Mouse (Mus musculus) ovary, postnatal 14 days (tissue): Measurements from ENCODE around the gene Sorcs2.

Source experiments
- DNase-seq: peaks from one replicate; pipeline ENCODE4 v3.0.0; 2022; ENCODE audit warnings: low spot score

Gene Sorcs2

GRCm38 (mm10) chr5:36397837-36398282, at the start of gene Sorcs2:
Gene Sorcs2 (minus strand): TSS chr5:36398139.
- DNase-seq: peak; percentile 78

DNA sequence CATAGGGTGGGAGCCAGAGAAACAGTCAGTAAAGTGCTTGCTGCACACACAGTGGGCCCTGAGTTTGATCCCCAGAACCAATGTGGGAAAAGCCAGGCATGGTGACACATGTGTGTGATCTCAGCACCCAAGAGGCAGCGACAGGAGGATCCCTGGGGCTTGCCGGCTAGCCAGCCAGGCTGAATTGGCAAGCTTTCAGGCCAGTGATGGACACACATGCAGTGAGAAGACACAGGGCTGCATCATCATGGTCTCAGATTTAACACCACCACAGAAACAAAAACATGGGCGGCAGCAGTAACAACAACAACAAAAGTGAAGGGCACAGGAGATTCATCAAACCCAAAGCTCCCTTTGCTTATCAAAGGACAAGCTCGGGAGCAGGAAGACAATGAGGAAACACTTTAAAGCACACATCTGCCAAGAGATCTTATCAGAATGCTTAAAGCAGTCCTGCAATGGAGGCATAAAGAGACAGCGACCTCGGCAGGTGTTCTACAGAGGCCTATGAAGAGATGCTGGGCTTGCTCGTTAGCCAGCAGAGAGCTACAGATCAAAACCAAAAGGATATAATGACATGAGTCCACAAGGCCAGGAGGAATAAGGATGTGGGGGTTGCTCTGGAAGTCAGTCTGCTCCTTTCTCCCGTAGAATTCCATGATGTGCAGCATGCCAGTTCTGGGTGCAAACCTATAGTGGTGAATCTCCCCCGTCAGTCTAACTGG, 48.4 kb upstream of the Sorcs2 start:
- no peak for DNase-seq

DNA sequence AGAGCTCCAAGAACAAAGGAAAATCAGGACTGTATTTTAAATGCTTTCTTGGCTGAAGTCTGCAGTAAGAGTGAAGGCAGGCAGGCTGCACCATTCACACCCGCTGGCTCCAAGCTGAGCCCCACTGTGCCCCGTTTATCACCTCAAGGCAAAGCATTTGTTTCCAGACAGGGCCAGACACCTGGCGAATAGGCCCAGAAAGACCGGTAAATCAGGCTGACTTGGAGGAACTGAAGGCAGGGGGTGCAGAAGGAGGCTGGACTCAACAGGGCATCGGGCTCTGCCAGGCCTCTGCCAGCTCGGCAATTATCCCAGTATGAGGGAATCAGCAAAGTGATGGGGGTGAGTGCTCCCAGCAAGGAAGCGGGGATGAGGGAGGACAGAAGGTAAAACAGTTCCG, 47.1 kb upstream of the Sorcs2 start:
- DNase-seq: no peak

DNA sequence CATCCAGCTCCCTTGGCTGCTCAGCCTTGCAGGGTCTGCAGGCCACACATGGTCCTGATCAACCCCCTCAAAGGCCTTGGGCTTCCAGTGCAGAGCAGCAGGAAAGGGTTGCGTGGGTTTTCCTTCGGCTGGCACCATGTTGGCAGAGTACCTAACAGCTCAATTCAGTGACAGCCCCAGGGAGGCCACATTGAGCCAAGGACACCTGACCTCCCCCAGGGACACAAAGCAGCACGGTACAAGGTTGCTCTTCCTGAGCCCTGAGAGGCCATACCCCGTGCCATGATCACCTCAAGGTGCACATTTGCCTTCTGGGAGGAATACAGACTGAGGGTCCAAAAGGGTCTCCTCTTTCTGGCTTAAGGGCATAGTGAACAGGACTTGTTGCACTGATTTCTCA, 46.7 kb upstream of the Sorcs2 start:
- no peak for DNase-seq

DNA sequence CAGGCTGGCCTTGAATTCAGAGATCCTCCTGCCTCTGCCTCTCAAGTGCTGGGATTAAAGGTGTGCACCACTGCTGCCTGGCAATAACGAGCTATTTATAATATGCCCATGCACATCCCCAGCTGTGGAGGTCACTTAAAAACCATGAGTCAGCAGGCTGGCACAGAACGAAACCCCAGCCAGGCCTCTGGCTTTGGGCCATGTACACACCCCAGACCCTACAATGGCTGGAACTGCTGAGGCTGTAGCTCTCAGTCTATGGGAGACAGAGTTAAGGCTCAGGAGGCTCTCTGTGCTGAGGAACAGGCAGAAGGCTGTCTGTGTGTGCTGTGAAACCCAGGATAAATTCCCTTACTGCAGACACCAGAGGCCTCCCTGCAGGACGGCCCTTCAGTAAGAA, 42.8 kb upstream of the Sorcs2 start:
- DNase-seq: no peak

DNA sequence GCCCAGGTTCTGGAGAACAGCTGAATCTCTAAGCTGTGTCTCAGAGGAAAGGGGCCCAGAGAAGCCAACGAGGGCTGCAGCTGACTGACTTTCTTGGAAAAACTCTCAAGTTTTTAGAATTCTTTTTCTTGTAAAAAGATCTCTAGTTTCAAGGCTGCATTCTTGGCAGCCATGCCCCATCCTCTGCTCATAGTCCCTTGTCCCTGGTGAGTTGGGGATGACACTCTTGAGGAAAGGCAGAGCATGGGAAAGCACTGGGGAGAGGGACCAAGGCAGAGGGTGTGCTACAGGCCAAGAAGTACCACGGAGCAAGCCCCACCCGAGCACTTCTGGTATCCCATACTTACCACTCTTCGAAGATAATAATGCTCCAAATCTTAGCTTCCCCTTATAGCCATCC, 38.9 kb upstream of the Sorcs2 start:
- DNase-seq: no peak

DNA sequence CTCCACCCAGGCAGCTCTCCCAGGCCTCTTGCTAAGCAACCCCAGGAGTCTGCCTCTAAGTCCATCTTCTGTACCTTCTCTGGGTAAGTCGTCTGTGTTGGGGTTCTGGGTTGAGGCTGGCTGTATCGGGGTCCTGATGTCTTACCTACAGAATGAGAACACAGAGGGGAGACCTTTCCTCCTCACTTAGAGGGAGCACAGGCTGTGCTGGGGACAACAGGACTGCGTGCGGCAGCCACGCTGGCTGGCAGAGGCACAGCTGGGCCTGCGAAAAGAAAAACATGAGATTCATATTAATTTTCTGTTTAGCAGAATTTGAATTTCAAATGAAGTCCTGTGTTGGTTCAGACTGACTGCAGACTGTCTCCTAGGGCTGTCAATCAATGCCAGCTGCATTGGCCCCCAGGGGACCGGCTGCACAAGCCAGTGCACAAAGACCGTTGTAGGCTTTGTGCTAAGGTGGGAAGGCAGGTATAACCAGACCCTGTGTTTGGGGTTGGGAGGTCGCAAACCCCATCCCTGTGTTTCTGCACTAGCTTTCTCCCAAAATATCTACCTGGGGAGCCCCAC, 36.5 kb upstream of the Sorcs2 start:
- no peak for DNase-seq

- no peak for DNase-seq
Observed at GRCm38 (mm10) chr5:36431711-36432110, 33.8 kb upstream of the Sorcs2 start.

DNA sequence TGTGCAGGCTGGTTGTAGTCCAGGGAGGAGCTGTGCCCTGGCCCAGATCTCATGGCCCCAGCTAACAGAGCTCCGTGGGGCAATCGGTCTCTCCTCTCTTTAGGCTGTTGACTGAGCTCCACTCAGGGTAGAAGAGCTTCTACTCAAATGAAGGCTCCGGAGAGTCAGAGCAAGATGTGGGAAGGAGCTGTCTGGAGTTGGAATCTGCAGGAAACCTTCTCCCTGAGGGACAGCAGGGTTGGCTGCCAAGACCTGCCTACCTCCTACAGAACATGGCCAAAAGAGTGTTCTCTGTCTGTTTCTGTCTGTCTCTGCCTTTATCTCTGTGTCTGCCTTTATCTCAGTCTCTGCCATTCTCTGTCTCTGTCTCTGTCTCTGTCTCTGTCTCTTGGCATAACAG, 31.6 kb upstream of the Sorcs2 start:
- no peak for DNase-seq

GRCm38 (mm10) chr5:36427831-36428230, 29.9 kb upstream of the Sorcs2 start:
- DNase-seq: no peak

- DNase-seq: no peak
Observed at GRCm38 (mm10) chr5:36426404-36426803, 28.5 kb upstream of the Sorcs2 start.

DNA sequence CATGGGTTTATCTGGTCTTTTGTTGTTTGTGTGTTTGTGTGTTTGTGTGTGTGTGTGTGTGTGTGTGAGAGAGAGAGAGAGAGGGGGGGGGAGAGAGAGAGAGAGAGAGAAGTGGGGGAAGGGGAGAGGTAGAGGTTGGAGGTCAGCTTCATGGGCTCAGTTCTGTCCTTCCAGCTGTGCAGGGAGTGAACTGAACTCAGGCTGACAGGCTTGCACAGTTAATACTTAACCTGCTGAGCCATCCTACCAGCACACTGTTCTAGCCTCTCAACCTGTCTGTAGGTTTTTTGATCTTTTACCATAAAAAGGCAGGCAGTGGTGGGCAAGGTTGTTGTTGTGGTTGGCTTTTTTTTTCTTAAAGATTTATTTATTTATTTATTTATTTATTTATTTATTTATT, 26.7 kb upstream of the Sorcs2 start:
- no peak for DNase-seq

- no peak for DNase-seq
Observed at GRCm38 (mm10) chr5:36422689-36423088, 24.8 kb upstream of the Sorcs2 start.

DNA sequence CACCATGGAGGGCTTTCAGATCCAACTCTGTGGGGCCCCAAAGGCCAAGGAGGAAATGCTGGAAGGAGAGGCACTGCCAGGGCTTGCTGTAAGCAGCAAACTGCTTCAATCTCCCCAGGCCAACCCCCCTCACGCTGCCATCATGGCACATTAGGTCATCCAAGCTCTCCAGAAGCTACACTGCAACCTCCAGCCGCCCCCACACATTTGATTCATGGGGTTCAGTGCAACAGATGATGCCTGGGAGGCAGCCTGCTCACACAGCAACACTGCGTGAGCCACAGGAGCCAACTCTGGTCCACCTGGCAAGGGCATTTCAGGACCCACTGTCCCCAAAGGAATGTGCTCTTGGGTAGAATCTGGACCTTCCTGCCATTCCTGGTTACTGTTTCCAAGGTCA, 21.9 kb upstream of the Sorcs2 start:
- no peak for DNase-seq

DNA sequence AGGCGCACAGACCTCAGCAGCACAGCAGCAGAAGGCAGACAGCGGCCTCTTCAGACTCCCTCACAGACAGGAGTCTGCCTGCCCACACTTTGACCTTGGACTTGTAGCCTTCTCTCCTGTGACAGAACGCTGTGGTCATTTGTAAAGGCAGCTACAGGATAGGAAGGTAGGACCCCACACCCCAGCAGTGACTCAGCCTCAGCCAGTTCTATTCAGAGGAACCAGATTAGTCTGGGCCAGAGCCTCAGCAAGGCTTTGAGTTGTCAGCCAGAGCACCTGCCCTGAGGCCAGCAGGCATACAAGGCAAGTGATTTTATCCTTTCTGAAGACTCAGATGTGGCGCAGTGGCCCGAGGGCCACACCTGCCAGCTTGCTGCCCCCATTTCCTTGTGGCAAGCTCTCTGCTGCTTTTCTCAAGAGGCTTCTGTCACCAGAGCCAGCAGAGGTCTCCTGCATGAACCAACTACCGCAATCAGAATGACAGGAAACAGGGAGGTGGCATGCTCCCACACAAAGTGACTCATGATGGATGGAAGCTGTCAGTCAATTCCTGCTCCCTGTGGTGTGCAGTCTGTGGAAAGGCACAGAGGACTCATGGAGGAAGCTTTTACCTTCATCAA, 16.9 kb upstream of the Sorcs2 start:
- no peak for DNase-seq

GRCm38 (mm10) chr5:36398463-36399364, 775 bp upstream of the Sorcs2 start:
- peak; percentile 52 for DNase-seq

DNA sequence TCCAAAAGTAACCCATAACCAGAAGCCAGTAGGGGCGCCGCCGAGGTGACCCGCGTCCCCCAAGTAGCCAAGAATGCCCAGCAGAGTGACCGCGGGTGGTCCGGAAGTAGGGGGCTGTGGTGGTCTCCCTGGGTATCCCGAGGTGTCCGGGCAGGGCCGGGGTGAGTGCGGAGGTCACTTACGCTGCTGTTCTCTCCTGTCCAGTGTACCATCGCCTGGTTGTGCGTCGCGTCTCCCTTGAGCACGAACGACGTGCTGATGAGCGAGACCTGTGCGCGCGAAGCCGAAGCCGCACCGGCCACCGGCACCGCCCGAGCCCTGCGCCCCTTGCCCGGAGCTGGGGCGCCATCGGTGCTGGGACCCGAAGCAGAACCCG, 567 bp downstream of the Sorcs2 start:
- no peak for DNase-seq

GRCm38 (mm10) chr5:36396491-36397383, 1.2 kb downstream of the Sorcs2 start:
- DNase-seq: no peak

GRCm38 (mm10) chr5:36396011-36396410, 1.9 kb downstream of the Sorcs2 start:
- DNase-seq: peak; percentile 69

DNA sequence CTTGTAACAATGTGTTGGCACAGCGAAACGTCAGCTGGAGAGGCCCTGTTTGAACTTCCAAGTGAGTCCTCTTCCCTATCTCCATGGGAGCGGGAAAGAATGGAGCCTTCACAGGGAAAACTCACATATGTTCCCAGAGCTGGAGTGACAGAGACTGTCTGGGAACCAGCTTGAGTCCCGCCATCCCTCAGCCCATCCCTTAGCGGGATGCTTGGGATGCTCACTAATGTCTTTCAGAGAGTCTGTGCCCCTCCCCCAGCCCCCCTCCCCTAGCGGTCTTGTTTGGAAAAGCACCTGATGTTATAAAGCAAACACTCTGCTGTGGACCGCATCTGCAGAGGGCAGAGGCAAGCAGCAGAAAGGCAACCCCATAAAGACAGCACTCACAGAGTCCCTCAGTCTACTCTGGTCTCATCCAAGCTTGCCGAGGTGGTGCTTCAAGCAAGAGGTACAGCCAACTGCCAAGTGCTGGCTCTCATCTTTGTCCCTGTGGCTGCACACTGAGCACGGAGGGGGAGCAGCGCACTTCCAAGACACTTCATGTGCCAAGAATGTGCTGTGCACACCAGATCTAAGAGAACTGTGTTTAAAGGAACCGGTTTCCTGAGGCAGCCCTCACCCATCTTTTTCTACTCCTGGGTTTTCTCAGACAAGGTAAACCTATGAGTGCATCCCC, 3.0 kb downstream of the Sorcs2 start:
- DNase-seq: no peak

GRCm38 (mm10) chr5:36391751-36392150, 6.2 kb downstream of the Sorcs2 start:
- no peak for DNase-seq
